Mouse (Mus musculus) stomach, postnatal 0 days (tissue): Measurements from ENCODE around the gene Fancg. TPM values are rescaled to one million over a fixed set of nuclear protein-coding genes. Genes with fewer than 3 reads are reported as not detected.

ENCODE experiments used
- ATAC-seq: fragments of 200-750 bp; cut with Nextera tagmentation; 2 replicates; pipeline ENCODE4 v1.8.0; 2017; ENCODE audit not compliant: low FRiP score, low TSS enrichment
- DNase-seq: peaks from one replicate; pipeline ENCODE4 v3.0.0-alpha.2; 2016; ENCODE audit warnings: low spot score
- H3K27ac ChIP-seq: fragments of 300-500 bp; sonication (generic); replicated peaks from 2 replicates; pipeline ENCODE4 v1.5.1; 2014; ENCODE audit warnings: mild to moderate bottlenecking, control low read depth
- H3K27me3 ChIP-seq: fragments of 300-500 bp; sonication (generic); 2 replicates; pipeline ENCODE4 v1.6.1; 2014; ENCODE audit warnings: low read length; ENCODE audit not compliant: control insufficient read depth, insufficient read depth
- H3K36me3 ChIP-seq: fragments of 300-500 bp; sonication (generic); 2 replicates; pipeline ENCODE4 v1.6.1; 2014; ENCODE audit warnings: low read length, mixed read lengths; ENCODE audit not compliant: control insufficient read depth, insufficient read depth
- H3K4me1 ChIP-seq: fragments of 300-500 bp; sonication (generic); replicated peaks from 2 replicates; pipeline ENCODE4 v1.6.1; 2014; ENCODE audit warnings: antibody characterized with exemption; ENCODE audit not compliant: control insufficient read depth, insufficient read depth
- H3K4me2 ChIP-seq: fragments of 300-500 bp; sonication (generic); replicated peaks from 2 replicates; pipeline ENCODE4 v1.6.1; 2014; ENCODE audit warnings: low read depth, mild to moderate bottlenecking, control low read depth, moderate library complexity
- H3K4me3 ChIP-seq: fragments of 300-500 bp; sonication (generic); 2 replicates; pipeline ENCODE4 v1.5.1; 2014; ENCODE audit warnings: low read depth, low read length, control low read depth
- H3K9ac ChIP-seq: fragments of 300-500 bp; sonication (generic); 2 replicates; pipeline ENCODE4 v1.6.1; 2014; ENCODE audit warnings: mild to moderate bottlenecking, low read length, control low read depth, mixed read lengths
- H3K9me3 ChIP-seq: fragments of 300-500 bp; sonication (generic); 2 replicates; pipeline ENCODE4 v1.6.1; 2016; ENCODE audit warnings: low read length; ENCODE audit not compliant: control insufficient read depth
- CTCF ChIP-seq: IDR thresholded peaks from 2 replicates; pipeline ENCODE4 v1.5.1; 2016; ENCODE audit warnings: antibody characterized with exemption, low read depth, mild to moderate bottlenecking, moderate library complexity
- EP300 ChIP-seq: optimal IDR thresholded peaks from 2 replicates; pipeline ENCODE3; 2016; ENCODE audit warnings: antibody characterized with exemption
- WGBS: fragments of 180-500 bp; shearing (Covaris S2); extraction: QIAGEN DNeasy Blood & Tissue Kit; methylation state at CpG from one replicate; pipeline ENCODE4 v1.1.7; 2014; 5-methylcytosine and 5-hydroxymethylcytosine counted together
- polyA plus RNA-seq: library from polyadenylated mRNA; unstranded; fragments of >200 nt; fragmentation: Nextera tagmentation; extraction: Ambion mirVana; gene quantifications from 2 replicates; pipeline ENCODE4 v1.2.1, GENCODE M21; 2015

The Fancg gene
- polyA plus RNA-seq, 1 experiment from 2014 or later = 7.7 TPM

GRCm38 (mm10) chr4:43052627-43053026 lies 42.3 kb upstream of the Fancg start:
- H3K9ac ChIP-seq = no peak overlapping the region
- no peaks in the 10 kb centered on the region for H3K27me3 ChIP-seq
- TF ChIP-seq EP300 (no peak), CTCF (peak; percentile 77)
- no peak overlapping the region for H3K4me2 ChIP-seq
- no peaks in the 10 kb centered on the region for H3K36me3 ChIP-seq
- no peaks in the 10 kb centered on the region for H3K9me3 ChIP-seq
- ATAC-seq (peak; percentile 55; the same call in 1 of the 2 replicates), DNase-seq (no peak)
- H3K4me3 ChIP-seq = no peak overlapping the region
- WGBS = 8% methylated on average over 4 of the region's 4 CpGs
- H3K27ac ChIP-seq = no peak overlapping the region
- no peaks in the 10 kb centered on the region for H3K4me1 ChIP-seq

- Histone ChIP-seq H3K36me3 (no peaks in the 10 kb centered on the region), H3K4me3 (no peak overlapping the region), H3K9ac (no peak overlapping the region), H3K9me3 (no peaks in the 10 kb centered on the region), H3K27ac (no peak overlapping the region), H3K4me1 (no peaks in the 10 kb centered on the region), H3K4me2 (no peak overlapping the region; the same call in 1 of the 2 replicates), H3K27me3 (no peaks in the 10 kb centered on the region)
- TF ChIP-seq EP300 (no peak), CTCF (peak; percentile 96)
- ATAC-seq (no peak), DNase-seq (peak; percentile 67)
- WGBS = 5% methylated on average over 5 of the region's 5 CpGs
Measured at GRCm38 (mm10) chr4:43047231-43047630, 36.9 kb upstream of the Fancg start.

- no peak overlapping the region for H3K4me3 ChIP-seq
- H3K27me3 ChIP-seq = no peaks in the 10 kb centered on the region
- H3K4me2 ChIP-seq = peak overlapping the region; percentile 86; the same call in 1 of the 2 replicates
- H3K36me3 ChIP-seq = no peaks in the 10 kb centered on the region
- DNase-seq (no peak), ATAC-seq (no peak)
- H3K4me1 ChIP-seq = no peaks in the 10 kb centered on the region
- no peak overlapping the region for H3K27ac ChIP-seq
- no peaks in the 10 kb centered on the region for H3K9me3 ChIP-seq
- WGBS = 41% methylated on average over 5 of the region's 5 CpGs
- no peak overlapping the region for H3K9ac ChIP-seq
- TF ChIP-seq EP300 (no peak), CTCF (no peak)
Measured at GRCm38 (mm10) chr4:43046607-43047006, 36.3 kb upstream of the Fancg start.

- Histone ChIP-seq H3K27me3 (no peaks in the 10 kb centered on the region), H3K4me3 (peak within 1 kb of the TSS; percentile 55), H3K4me2 (peak within 1 kb of the TSS; percentile 86), H3K9ac (peak within 1 kb of the TSS; percentile 54), H3K9me3 (no peaks in the 10 kb centered on the region), H3K27ac (peak within 1 kb of the TSS; percentile 87), H3K4me1 (no peaks in the 10 kb centered on the region), H3K36me3 (no peaks in the 10 kb centered on the region)
- ATAC-seq (peak; percentile 92), DNase-seq (peak; percentile 99)
- peak; percentile 16; the same call in 1 of the 2 replicates for TF ChIP-seq CTCF
- no peak for TF ChIP-seq EP300
- 1% methylated on average over 31 of the region's 33 CpGs for WGBS
Measured at GRCm38 (mm10) chr4:43045659-43046302, 35.5 kb upstream of the Fancg start, which contains the start of gene Fam214b. Fam214b (minus strand) TSS chr4:43046220.

- Histone ChIP-seq H3K27ac (peak overlapping the region; percentile 87), H3K27me3 (no peaks in the 10 kb centered on the region), H3K9ac (peak overlapping the region; percentile 52; the same call in 1 of the 2 replicates), H3K4me2 (peak overlapping the region; percentile 86), H3K9me3 (no peaks in the 10 kb centered on the region), H3K36me3 (no peaks in the 10 kb centered on the region), H3K4me1 (no peaks in the 10 kb centered on the region), H3K4me3 (peak overlapping the region; percentile 55)
- ATAC-seq (0 out of 2 replicates have a peak, but pooled peaks have one; percentile 0), DNase-seq (no peak)
- TF ChIP-seq EP300 = no peak
- TF ChIP-seq CTCF = no peak
- WGBS = 3% methylated on average over 13 of the region's 13 CpGs
Measured at GRCm38 (mm10) chr4:43045285-43045658, 35.0 kb upstream of the Fancg start.

- TF ChIP-seq EP300 = no peak
- no peak for TF ChIP-seq CTCF
- DNase-seq (peak; percentile 65), ATAC-seq (no peak)
- peak overlapping the region; percentile 86 for H3K4me2 ChIP-seq
- H3K9ac ChIP-seq = peak overlapping the region; percentile 41
- 18% methylated on average over 4 of the region's 4 CpGs for WGBS
- H3K36me3 ChIP-seq = no peaks in the 10 kb centered on the region
- peak overlapping the region; percentile 55 for H3K4me3 ChIP-seq
- H3K27me3 ChIP-seq = no peaks in the 10 kb centered on the region
- H3K9me3 ChIP-seq = no peaks in the 10 kb centered on the region
- H3K4me1 ChIP-seq = no peaks in the 10 kb centered on the region
- peak overlapping the region; percentile 87 for H3K27ac ChIP-seq
Measured at GRCm38 (mm10) chr4:43044673-43045072, 34.4 kb upstream of the Fancg start.
